Mouse (Mus musculus): Measurements from ENCODE around the gene Mxd1.

DNA sequence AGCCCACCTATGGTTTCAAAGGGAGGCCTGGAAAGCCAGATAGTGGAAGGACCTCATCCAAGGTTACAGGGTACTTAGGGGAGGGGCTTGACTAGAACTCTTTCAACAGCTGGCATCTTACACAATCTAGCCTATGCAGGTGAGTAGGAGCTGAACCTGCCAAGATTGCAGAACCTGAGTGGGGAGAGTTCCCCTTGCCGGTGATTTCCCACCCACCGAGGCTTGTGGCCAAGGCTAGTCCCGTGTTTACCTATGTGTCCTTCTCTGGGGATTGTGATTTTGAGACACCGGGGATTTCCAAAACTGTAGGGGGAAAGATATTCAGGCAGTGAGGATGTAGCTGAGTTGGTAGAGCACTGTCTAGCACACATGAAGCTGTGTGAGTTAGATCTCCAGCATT, 53.7 kb downstream of the Mxd1 start:
- TF ChIP-seq GATA1 (IDR thresholded peaks at IDR 0.05; ENCODE audit: low read length): no peak
- no peak for TF ChIP-seq TAL1 (IDR thresholded peaks at IDR 0.05; ENCODE audit: low read length)
